ENCODE assay signal across 13 mouse cellular contexts in the genomic region with DNA sequence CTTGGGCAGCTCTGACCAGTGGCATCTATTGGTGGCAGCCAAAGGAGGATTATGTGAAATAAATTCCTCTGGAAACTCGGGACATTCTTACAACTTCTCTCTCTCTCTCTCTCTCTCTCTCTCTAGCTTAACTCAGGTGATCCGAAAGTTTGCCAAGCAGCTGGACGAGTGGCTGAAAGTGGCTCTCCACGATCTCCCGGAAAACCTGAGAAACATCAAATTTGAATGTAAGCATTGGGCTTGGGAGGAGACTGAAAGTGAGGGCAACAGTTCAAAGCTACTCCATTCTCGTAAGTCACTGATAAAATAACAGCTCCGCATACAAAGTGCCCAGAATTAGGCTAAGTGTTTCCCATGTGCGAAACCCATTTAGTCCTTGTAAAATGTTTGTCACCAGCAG. TPM values are rescaled to one million over a fixed set of nuclear protein-coding genes. Genes with fewer than 3 reads are reported as not detected.
DNase-seq lines count a peak whose midpoint lies in the region; ATAC-seq and TF ChIP-seq lines count a peak whose summit lies in the region.
"Had no signal": no experiment of that assay in that cellular context is flagged by ENCODE, and none has a peak within 500 bp of the region (broad histone marks: within the 10 kb centered on the region; RNA-seq: fewer than 3 reads in every experiment).

No protein-coding gene starts in this region.

- H3K9me3 ChIP-seq in forebrain, embryonic 11.5 days (ENCODE audit: control insufficient read depth, low read length): no peaks in the 10 kb centered on the region
- no peaks in the 10 kb centered on the region for H3K9me3 ChIP-seq in forebrain, embryonic 15.5 days
- H3K9me3 ChIP-seq in hindbrain, embryonic 10.5 days: no peaks in the 10 kb centered on the region
- H3K9me3 ChIP-seq in hindbrain, embryonic 14.5 days (ENCODE audit: control insufficient read depth, low read length): no peaks in the 10 kb centered on the region
- no peaks in the 10 kb centered on the region for H3K9me3 ChIP-seq in limb, embryonic 10.5 days (replicated peaks)
- no peaks in the 10 kb centered on the region for H3K9me3 ChIP-seq in stomach, postnatal 0 days (ENCODE audit: control insufficient read depth, low read length)
- H3K9me3 ChIP-seq: kidney, embryonic 15.5 days; liver, embryonic 12.5 days had no signal

- DNase-seq in forebrain, embryonic 11.5 days (ENCODE audit: low spot score): no peak
- DNase-seq in hindbrain, embryonic 10.5 days (ENCODE audit: low spot score): no peak
- DNase-seq in hindbrain, embryonic 14.5 days (ENCODE audit: low spot score): no peak
- DNase-seq in limb, embryonic 10.5 days (ENCODE audit: low spot score): peak; percentile 27
- DNase-seq in lung, postnatal 14 days: peak; percentile 49
- no peak for DNase-seq in stomach, postnatal 0 days (ENCODE audit: low spot score)
- no peak for DNase-seq in right cerebral cortex, postnatal 14 days
- DNase-seq: cerebellum, adult 9-11 months; heart, postnatal 4 days had no signal

- WGBS in forebrain, embryonic 11.5 days: 33% methylated on average over 8 of the region's 8 CpGs
- 27% methylated on average over 8 of the region's 8 CpGs for WGBS in forebrain, embryonic 15.5 days
- WGBS in hindbrain, embryonic 10.5 days: 62% methylated on average over 8 of the region's 8 CpGs
- WGBS in hindbrain, embryonic 14.5 days: 48% methylated on average over 8 of the region's 8 CpGs
- 59% methylated on average over 8 of the region's 8 CpGs for WGBS in limb, embryonic 10.5 days
- WGBS in stomach, postnatal 0 days: 52% methylated on average over 8 of the region's 8 CpGs

- ATAC-seq in forebrain, embryonic 11.5 days (replicated peaks; ENCODE audit: low FRiP score): no peak
- ATAC-seq in forebrain, embryonic 15.5 days (replicated peaks): no peak
- no peak for ATAC-seq in hindbrain, embryonic 14.5 days (ENCODE audit: low FRiP score)
- no peak for ATAC-seq in stomach, postnatal 0 days (ENCODE audit: low FRiP score, low TSS enrichment)
- ATAC-seq: intestine, embryonic 16.5 days; liver, embryonic 12.5 days had no signal

- TF ChIP-seq EP300 in stomach, postnatal 0 days (optimal IDR thresholded peaks at IDR 0.05): no peak

- peaks cover 14% of the 10 kb centered on the region; the same call in 1 of the 2 replicates for H3K4me1 ChIP-seq in forebrain, embryonic 11.5 days (replicated peaks; ENCODE audit: control insufficient read depth, insufficient read depth, low read length)
- peaks cover 23% of the 10 kb centered on the region for H3K4me1 ChIP-seq in forebrain, embryonic 15.5 days
- H3K4me1 ChIP-seq in hindbrain, embryonic 10.5 days (replicated peaks): peaks cover 54% of the 10 kb centered on the region
- H3K4me1 ChIP-seq in hindbrain, embryonic 14.5 days (replicated peaks; ENCODE audit: control insufficient read depth, insufficient read depth, low read length): peaks cover 17% of the 10 kb centered on the region
- H3K4me1 ChIP-seq in limb, embryonic 10.5 days: peaks cover 26% of the 10 kb centered on the region
- H3K4me1 ChIP-seq in stomach, postnatal 0 days (replicated peaks; ENCODE audit: control insufficient read depth, insufficient read depth): no peaks in the 10 kb centered on the region; the same call in 1 of the 2 replicates
- H3K4me1 ChIP-seq: liver, embryonic 12.5 days had no signal

- H3K9ac ChIP-seq in forebrain, embryonic 11.5 days (ENCODE audit: low read length): no peak overlapping the region
- no peak overlapping the region for H3K9ac ChIP-seq in forebrain, embryonic 15.5 days (replicated peaks)
- no peak overlapping the region for H3K9ac ChIP-seq in hindbrain, embryonic 14.5 days
- no peak overlapping the region for H3K9ac ChIP-seq in stomach, postnatal 0 days (ENCODE audit: low read length)
- H3K9ac ChIP-seq: kidney, embryonic 15.5 days; liver, embryonic 12.5 days had no signal

- TF ChIP-seq CTCF in stomach, postnatal 0 days (IDR thresholded peaks at IDR 0.05; ENCODE audit: low read depth): no peak

- no peaks in the 10 kb centered on the region for H3K36me3 ChIP-seq in forebrain, embryonic 11.5 days (ENCODE audit: control insufficient read depth, insufficient read depth, low read length)
- no peaks in the 10 kb centered on the region for H3K36me3 ChIP-seq in forebrain, embryonic 15.5 days
- peaks cover 70% of the 10 kb centered on the region for H3K36me3 ChIP-seq in hindbrain, embryonic 10.5 days
- no peaks in the 10 kb centered on the region for H3K36me3 ChIP-seq in hindbrain, embryonic 14.5 days (replicated peaks; ENCODE audit: control insufficient read depth, insufficient read depth)
- H3K36me3 ChIP-seq in limb, embryonic 10.5 days: no peaks in the 10 kb centered on the region
- H3K36me3 ChIP-seq in stomach, postnatal 0 days (ENCODE audit: control insufficient read depth, insufficient read depth, low read length): no peaks in the 10 kb centered on the region
- H3K36me3 ChIP-seq: kidney, embryonic 15.5 days; liver, embryonic 12.5 days had no signal

- no peak overlapping the region for H3K4me3 ChIP-seq in forebrain, embryonic 11.5 days (ENCODE audit: low read depth, low read length)
- H3K4me3 ChIP-seq in forebrain, embryonic 15.5 days: no peak overlapping the region
- H3K4me3 ChIP-seq in hindbrain, embryonic 10.5 days: no peak overlapping the region
- no peak overlapping the region for H3K4me3 ChIP-seq in hindbrain, embryonic 14.5 days (replicated peaks; ENCODE audit: low read length)
- no peak overlapping the region for H3K4me3 ChIP-seq in limb, embryonic 10.5 days
- no peak overlapping the region for H3K4me3 ChIP-seq in stomach, postnatal 0 days (ENCODE audit: low read depth, low read length)
- H3K4me3 ChIP-seq: kidney, embryonic 15.5 days; liver, embryonic 12.5 days had no signal

- peaks cover 7% of the 10 kb centered on the region for H3K27me3 ChIP-seq in forebrain, embryonic 11.5 days (ENCODE audit: control insufficient read depth, insufficient read depth, low read length)
- no peaks in the 10 kb centered on the region for H3K27me3 ChIP-seq in forebrain, embryonic 15.5 days
- H3K27me3 ChIP-seq in hindbrain, embryonic 10.5 days (ENCODE audit: insufficient read depth, poor library complexity, severe bottlenecking): 0 out of 2 replicates have a peak, but pooled peaks cover 3% of the 10 kb centered on the region
- no peaks in the 10 kb centered on the region for H3K27me3 ChIP-seq in hindbrain, embryonic 14.5 days (ENCODE audit: control insufficient read depth, insufficient read depth, low read length)
- 0 out of 2 replicates have a peak, but pooled peaks cover 7% of the 10 kb centered on the region for H3K27me3 ChIP-seq in limb, embryonic 10.5 days (ENCODE audit: low read depth, poor library complexity, severe bottlenecking)
- H3K27me3 ChIP-seq in stomach, postnatal 0 days (ENCODE audit: control insufficient read depth, insufficient read depth, low read length): no peaks in the 10 kb centered on the region

- H3K27ac ChIP-seq in forebrain, embryonic 11.5 days (ENCODE audit: low read depth, low read length): peak overlapping the region; percentile 47; the same call in 1 of the 2 replicates
- H3K27ac ChIP-seq in forebrain, embryonic 15.5 days (replicated peaks): no peak overlapping the region
- peak overlapping the region; percentile 79 for H3K27ac ChIP-seq in hindbrain, embryonic 10.5 days
- H3K27ac ChIP-seq in hindbrain, embryonic 14.5 days: no peak overlapping the region
- no peak overlapping the region for H3K27ac ChIP-seq in limb, embryonic 10.5 days
- H3K27ac ChIP-seq in stomach, postnatal 0 days (replicated peaks): no peak overlapping the region
- H3K27ac ChIP-seq: kidney, embryonic 15.5 days; liver, embryonic 12.5 days had no signal

- H3K4me2 ChIP-seq in forebrain, embryonic 11.5 days (ENCODE audit: low read depth, low read length, severe bottlenecking): no peak overlapping the region
- H3K4me2 ChIP-seq in forebrain, embryonic 15.5 days (replicated peaks): no peak overlapping the region
- no peak overlapping the region for H3K4me2 ChIP-seq in hindbrain, embryonic 14.5 days (replicated peaks)
- H3K4me2 ChIP-seq in stomach, postnatal 0 days (replicated peaks; ENCODE audit: low read depth): no peak overlapping the region
- H3K4me2 ChIP-seq: kidney, embryonic 15.5 days; liver, embryonic 12.5 days had no signal

RNA-seq across cellular contexts. Expression of gene Ric8b, which starts 59.0 kb away (rescaled TPM):
- polyA plus RNA-seq in forebrain, embryonic 11.5 days (2014; fragmentation: Nextera tagmentation; extraction: Ambion mirVana): 22.4 and 27.4 TPM in 2 replicates
- 40.5 and 43.6 TPM in 2 replicates for polyA plus RNA-seq in forebrain, embryonic 15.5 days (2015; fragmentation: Nextera tagmentation; extraction: Ambion mirVana)
- polyA plus RNA-seq in hindbrain, embryonic 10.5 days (2016; fragmentation: Nextera tagmentation; extraction: Ambion mirVana): 27.4 and 29.5 TPM in 2 replicates
- 45.6 and 49.4 TPM in 2 replicates for polyA plus RNA-seq in hindbrain, embryonic 14.5 days (2014; fragmentation: Nextera tagmentation; extraction: Ambion mirVana)
- polyA plus RNA-seq in limb, embryonic 10.5 days (2016; fragmentation: Nextera tagmentation; extraction: Ambion mirVana): 25.1 and 28.5 TPM in 2 replicates
- polyA plus RNA-seq in stomach, postnatal 0 days (2015; fragmentation: Nextera tagmentation; extraction: Ambion mirVana): 7.3 and 7.4 TPM in 2 replicates

Comparison
In these comparisons a context has a peak if more than half of its experiments do, and no peak if none do; other contexts are left out.
1. H3K27ac ChIP-seq: peak in forebrain, embryonic 11.5 days (single experiment) and hindbrain, embryonic 10.5 days (single experiment); none in forebrain, embryonic 15.5 days (single experiment), hindbrain, embryonic 14.5 days (single experiment), limb, embryonic 10.5 days (single experiment) and stomach, postnatal 0 days (single experiment).
2. DNase-seq: peak in limb, embryonic 10.5 days (single experiment) and lung, postnatal 14 days (single experiment); none in forebrain, embryonic 11.5 days (single experiment), hindbrain, embryonic 10.5 days (single experiment), hindbrain, embryonic 14.5 days (single experiment), stomach, postnatal 0 days (single experiment) and right cerebral cortex, postnatal 14 days (single experiment).